Mouse (Mus musculus) central nervous system, embryonic 18 days (tissue): ENCODE measurements around the gene Col6a4. TPM values are rescaled to one million over a fixed set of nuclear protein-coding genes. Genes with fewer than 3 reads are reported as not detected.

ENCODE experiments used
- polyA plus RNA-seq: library from polyadenylated mRNA; depleted of rRNA; stranded (reverse); fragments of >200 nt; gene quantifications from 2 replicates; pipeline ENCODE4 v1.2.3, GENCODE M21; 2012; rRNA removed

Gene Col6a4
- polyA plus RNA-seq, result 4.6 and 5.1 TPM in 2 replicates

DNA sequence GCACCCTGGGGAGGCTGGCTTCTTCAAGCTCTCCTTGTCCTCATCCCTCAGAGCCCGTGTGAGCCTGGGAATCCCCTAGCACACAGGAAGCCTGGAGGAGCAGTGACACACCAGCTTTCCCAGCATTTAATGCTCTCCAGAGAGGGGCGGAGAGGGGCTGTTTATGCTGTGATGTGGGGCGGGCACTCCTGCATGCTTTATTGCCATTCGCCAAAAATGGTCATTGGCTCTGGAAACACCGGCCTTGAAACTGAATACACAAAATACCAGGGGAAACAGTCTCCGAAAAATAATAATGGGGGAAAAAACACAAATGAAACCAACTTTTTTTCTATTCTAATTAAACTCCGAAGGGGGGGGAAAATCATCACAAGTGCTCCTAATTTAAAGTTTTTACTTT lies at the start of gene Col6a4:
Col6a4 (minus strand) TSS at position 101 of the 400 bp plus-strand sequence.

GRCm38 (mm10) chr9:105960533-105960932 lies 136.1 kb downstream of the Col6a4 start, which contains the start of gene Col6a5:
Gene Col6a5 (minus strand): TSS chr9:105960643.

Other genes starting within 250 kb of the Col6a4 start
- 2.4 and 2.5 TPM in 2 replicates for gene Col6a5, start 136.1 kb downstream of the Col6a4 start, polyA plus RNA-seq
- gene Glyctk, start 61.4 kb upstream of the Col6a4 start, polyA plus RNA-seq, result 1.9 TPM in 2 replicates
- 173 and 175 TPM in 2 replicates for gene Wdr82, start 74.1 kb upstream of the Col6a4 start, polyA plus RNA-seq
- 28.7 and 29.5 TPM in 2 replicates for gene Ppm1m, start 103.0 kb upstream of the Col6a4 start, polyA plus RNA-seq
- 60.7 and 62.7 TPM in 2 replicates for gene Twf2, start 106.3 kb upstream of the Col6a4 start, polyA plus RNA-seq
- 0.22 and 0.24 TPM in 2 replicates for gene Tlr9, start 125.8 kb upstream of the Col6a4 start, polyA plus RNA-seq
- gene Alas1, start 151.9 kb upstream of the Col6a4 start, polyA plus RNA-seq, result 78.6 and 80.9 TPM in 2 replicates
- 8.3 and 9.5 TPM in 2 replicates for gene Poc1a, start 184.3 kb upstream of the Col6a4 start, polyA plus RNA-seq